Mouse (Mus musculus) cerebellum, adult 9-11 months (tissue): ENCODE measurements around the gene Asb17.
"Not testable (repeated sequence)": the region's sequence is repeated elsewhere in the genome, so short reads cannot be mapped to it uniquely, and the experiment has no call there.

Source experiments
- DNase-seq: peaks from one replicate; pipeline ENCODE4 v3.0.0; 2022

The Asb17 gene

GRCm38 (mm10) chr3:153834071-153834470 is 9.9 kb upstream of the Asb17 start:
- DNase-seq = no peak

- DNase-seq = peak; percentile 62
Measured at GRCm38 (mm10) chr3:153835455-153836086, 8.4 kb upstream of the Asb17 start.

DNA sequence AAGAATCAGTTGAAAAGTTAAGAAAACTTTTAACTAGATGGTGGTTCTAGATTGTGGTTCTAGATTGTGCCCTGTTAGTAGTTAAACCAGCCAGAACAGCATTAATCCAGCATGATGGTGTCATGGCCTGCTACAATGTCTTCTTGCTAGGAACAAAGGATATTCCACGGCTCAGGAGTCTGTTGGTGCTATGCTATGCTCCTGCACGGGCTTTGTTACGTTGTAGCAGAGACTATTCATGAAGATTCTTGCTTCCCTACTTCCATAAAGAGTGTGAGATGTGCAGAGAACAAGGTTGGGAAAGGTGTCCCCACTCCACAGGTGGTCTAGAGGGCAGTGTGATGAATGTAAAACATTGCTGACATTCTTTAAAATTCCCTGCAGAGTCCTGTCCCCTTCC is 7.7 kb upstream of the Asb17 start:
- DNase-seq = no peak

- DNase-seq = no peak
Measured at GRCm38 (mm10) chr3:153837593-153837992, 6.4 kb upstream of the Asb17 start.

DNA sequence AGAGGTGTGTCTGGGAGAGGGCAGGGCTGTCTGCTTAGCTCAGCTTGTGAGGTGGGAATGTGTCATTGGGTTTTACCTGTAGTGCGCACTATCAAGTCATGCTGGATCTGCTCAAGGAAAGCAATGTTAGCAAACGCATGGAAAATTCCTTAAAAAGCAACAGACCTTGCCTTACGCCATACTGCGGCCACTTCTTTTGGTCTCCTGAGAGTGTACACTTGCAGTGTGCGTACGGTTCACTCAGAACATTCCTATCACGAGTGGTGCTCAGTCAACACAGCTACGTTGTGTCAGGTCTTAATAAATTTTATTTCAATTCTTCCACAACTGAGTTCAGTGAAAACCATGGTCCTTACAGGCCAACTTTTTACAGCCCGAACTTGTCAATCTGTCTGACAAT is 748 bp downstream of the Asb17 start:
- DNase-seq = no peak

DNA sequence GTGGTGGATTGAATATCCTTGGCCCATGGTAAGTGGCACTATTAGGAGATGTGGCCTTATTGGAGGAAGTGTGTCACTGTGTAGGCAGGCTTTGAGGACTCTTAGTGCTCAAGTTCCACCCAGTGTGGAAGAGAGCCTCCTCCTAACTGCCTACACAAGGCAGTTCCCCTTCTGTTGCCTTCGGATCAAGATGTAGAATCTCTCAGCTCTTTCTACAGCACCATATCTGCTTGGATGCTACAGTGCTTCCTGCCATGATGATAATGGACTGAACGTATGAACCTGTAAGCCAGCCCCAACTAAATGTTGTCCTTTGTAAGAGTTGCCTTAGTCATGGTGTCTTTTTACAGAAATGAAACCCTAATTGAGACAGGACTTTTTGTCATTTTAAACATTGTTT is 1.5 kb downstream of the Asb17 start:
- no peak for DNase-seq

- DNase-seq = no peak
Measured at GRCm38 (mm10) chr3:153846109-153846508, 2.1 kb downstream of the Asb17 start.

GRCm38 (mm10) chr3:153847207-153847733 is 3.3 kb downstream of the Asb17 start:
- no peak for DNase-seq

DNA sequence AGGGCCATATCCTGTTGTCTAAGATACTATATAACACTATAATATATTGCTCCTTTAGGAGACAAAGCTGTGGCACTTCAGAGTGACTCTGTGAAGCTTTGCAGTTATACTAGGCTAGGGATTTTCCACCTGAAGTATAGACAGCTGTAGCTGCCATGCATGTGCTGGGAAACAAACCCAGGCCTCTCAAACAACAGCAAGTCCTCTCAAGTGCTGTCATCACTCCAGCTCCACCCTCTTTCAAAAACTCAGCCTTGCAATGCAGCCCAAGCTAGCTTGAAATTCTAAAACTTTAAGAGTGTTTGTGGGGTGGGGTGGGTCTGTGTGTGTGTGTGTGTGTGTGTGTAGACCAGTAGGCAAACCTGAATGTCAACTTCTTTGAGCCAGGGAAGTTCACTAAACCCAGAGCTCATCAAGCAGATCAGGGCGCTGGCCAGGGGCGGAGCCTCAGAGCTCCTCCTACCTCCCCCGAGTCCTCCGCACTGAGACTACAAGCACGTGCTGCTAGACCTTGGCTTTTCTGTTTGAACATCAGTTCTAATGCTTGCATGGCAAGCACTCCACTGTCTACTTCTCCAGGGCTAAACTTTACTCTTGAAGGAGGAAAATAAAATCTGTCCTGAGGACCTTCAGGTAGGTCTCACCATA is 5.5 kb downstream of the Asb17 start:
- DNase-seq = no peak

- no peak for DNase-seq
Measured at GRCm38 (mm10) chr3:153850759-153851158, 6.8 kb downstream of the Asb17 start.

DNA sequence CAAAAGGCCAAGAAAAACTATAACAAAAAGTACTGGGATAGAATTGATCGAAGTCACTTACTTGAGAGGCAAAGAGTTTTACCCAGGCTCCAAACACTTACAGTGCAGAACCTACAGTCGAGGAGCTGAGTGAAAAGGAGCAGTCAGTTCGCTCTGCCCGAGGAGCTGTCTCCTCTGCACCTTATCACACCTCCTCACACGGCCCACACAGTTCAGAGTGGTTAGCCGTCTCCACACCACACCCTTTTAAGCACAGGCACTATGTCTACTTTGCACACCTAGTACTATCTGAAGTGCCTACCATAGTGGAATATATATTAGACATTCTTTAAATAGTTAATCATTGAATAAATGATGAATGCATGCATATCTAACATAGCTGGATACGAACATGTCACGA is 8.3 kb downstream of the Asb17 start:
- no peak for DNase-seq

DNA sequence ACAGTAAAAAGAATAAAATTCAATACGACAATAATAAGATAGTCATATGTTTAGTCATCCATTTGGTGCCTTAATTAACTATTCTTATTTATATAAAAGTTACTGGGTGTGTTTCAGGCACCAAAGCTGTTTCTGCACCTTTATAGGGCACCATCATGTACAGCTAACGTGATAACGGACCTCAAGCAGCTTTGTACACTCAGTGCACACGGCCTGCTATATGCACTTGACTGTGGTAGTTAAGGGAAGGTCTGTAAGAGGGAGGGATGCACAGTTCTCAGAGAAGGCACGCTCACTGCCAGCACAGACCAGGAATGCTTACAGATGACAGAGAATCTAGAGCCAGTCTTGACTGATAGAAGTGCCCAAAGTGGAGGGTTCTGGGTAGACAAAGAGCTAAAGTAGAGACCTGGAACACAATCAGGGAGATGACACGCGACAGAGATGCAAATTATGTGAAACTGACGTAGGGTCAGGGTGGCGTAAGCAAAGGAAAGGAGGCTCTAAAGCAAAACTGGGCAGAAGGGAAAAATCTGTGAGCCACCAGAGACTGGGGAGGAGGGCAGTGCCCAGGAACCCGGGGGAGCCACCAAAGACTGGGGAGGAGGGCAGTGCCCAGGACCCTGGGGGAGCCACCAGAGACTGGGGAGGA is 14.5 kb downstream of the Asb17 start:
- DNase-seq = no peak

DNA sequence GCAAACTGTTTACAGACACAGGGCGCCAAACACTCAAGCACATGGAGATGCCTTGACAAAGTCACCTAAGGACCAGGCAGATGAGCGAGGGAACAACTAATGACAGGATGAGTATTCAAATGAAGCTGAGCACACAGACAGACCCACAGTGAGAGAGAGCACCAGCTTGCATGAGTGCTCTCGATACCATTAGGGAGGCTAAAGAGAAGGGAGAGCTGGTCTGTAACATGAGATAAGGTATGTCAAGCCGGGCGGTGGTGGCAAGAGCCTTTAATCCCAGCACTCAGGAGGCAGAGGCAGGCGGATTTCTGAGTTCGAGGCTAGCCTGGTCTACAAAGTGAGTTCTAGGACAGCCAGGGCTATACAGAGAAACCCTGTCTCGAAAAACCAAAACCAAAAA is 16.4 kb downstream of the Asb17 start:
- not testable (repeated sequence) for DNase-seq

- no peak for DNase-seq
Measured at GRCm38 (mm10) chr3:153863816-153864215, 19.8 kb downstream of the Asb17 start.

- DNase-seq = no peak
Measured at GRCm38 (mm10) chr3:153864636-153865429, 20.8 kb downstream of the Asb17 start.

DNA sequence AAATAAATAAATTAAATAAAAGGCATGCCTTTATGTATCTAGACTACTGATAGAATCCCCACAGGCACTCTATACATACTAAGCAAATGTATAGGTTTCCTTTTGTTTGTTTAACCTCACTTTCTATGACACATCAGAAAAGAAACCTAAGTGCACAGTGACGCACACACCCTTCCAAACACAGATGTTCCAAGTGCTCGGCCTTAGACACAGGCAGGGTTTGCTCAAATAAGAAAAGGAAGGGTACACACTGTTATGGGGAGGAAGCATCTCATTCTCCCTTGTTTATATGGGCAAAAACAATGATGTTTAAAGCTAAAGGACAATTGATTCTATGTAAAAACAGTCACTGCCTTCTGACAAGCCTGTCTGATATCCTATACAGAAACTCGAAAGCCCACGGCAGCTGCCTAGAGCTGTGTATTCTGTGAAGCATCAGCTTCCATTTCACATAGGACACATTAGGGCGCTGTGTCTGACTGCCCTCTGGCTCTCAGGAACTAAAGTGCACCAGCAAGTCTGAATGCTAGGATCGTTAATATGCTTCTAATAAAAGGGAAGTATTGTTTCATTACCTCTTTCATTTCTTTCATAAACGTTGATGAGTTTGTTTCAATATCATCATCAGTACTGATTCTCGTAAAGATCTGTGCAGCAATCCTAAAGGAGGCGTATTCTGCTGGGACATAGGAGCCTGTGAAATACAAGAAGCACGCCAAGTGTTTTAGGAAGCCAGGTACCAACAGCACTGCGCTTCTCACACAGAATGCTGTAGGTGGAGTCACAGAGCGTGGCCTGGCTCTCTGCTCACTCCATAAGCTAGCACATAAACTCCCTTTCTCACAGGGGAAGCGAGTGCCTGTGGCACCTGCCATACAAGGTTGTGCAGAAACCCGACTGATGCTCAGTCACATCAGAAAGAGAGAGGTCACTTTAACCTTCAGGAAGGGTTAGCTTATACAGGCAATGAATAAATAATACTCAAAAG is 23.4 kb downstream of the Asb17 start:
- DNase-seq = no peak

DNA sequence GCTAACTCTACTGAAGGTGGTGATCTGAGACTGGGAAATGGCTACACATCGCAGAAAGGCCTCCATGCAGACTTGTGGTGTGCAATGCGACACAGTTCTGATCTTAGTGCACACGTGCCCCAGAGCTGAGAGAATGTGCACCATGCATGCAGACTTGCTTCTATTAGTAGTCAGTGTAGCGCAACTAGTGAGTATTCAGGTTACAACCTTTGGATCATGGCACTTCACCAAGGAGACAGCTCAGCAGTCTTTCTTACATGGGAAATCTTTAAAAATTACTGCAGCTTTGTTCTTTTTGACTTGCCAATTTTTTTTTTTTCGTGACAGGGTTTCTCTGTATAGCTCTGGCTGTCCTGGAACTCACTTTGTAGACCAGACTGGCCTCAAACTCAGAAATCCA is 27.4 kb downstream of the Asb17 start:
- no peak for DNase-seq

DNA sequence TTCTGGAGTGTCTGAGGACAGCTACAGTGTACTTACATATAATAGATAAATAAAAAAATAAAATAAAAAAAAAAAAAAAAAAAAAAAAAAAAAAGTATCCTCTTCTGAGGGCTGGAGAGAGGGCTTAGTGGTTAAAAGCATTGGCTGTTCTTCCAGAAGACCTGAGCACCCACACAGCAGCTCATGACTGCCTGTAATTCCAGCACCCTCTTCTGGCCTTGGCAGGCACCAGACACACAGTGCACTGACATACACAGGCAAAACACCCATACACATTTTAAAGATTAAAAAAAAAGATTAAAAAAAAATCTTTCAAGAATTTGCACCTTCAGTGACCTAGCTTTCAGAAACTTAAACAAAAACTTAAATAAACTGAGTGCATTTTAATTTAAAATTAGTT is 42.3 kb downstream of the Asb17 start:
- DNase-seq = no peak

DNA sequence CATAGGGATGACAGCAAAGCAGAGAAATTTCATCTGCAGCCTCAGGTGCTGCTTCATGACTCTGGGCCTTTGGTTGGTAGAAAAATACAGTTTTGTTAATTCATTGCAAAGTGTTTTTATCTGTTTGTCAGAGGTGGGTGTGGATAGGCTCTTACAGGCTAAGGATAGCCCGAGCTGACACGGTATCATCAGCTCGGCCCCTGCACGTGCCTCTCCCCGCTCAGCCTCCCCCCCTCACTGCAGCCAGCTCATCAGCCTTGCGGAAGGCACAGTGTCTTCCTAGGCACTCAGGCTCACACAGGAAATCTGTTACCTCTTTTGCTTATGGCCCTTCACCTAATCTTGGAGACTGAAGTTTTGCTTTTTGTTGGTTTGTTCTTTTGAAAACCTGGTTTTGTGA is 44.1 kb downstream of the Asb17 start:
- DNase-seq = no peak

DNA sequence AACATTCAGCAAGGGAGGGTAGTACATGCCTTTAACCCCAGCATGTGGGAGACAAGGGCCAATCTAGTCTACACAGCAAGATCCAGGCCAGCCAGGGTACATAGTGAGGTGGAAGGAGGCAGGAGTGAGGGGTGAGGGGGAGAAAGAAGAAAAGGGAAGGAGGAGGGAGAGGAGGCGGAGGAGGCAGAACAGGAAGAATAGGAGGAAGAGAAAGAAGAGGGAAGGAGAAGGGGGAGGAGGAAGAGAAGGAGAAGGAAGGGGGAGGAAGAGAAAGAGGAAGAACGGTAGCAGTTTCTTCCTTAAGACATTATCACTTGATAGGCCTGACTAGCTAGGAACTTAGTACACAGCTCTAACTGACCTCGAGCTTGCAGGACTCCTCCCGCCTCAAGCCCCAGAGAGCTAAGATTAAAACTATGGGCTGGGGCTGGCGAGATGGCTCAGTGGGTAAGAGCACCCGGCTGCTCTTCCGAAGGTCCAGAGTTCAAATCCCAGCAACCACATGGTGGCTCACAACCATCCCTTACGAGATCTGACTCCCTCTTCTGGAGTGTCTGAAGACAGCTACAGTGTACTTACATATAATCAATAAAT is 45.3 kb downstream of the Asb17 start:
- no peak for DNase-seq

DNA sequence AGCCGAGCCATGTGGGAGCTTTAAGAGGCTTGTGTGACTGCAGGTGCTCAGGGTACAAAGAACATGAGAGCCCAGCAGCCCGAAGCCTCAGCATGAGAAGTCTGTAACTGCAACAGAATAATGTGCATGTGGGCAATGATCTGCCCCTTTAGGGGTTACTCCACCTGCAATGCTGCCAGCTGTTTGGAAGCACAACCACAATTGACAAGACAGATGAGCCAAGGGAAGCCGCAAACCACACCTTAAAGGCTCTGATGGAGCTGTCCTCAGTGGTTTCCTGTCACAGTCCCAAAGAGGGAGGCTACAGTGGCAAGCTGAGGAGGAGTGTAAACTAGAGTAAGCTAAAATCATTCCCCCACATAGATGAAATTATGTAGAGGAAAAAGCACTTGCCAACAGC is 51.4 kb downstream of the Asb17 start:
- DNase-seq = no peak

DNA sequence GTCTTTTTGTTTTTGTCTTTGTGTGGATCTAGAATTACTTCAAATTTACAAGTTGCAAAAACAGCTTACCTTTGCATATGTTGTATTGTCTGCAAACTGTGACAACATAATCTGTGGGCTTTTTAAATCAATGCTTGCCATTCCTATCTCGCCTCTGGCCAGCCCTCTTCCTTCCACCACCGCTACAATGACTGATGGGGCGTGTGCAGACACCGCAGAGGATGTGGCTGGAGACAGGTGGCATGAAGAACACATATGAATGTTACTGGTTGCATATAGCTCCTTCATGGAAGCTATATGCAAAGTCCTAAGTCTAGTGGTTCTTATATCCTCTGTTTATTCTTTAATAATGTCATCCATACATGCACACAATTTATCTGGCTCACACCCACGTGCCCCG is 53.2 kb downstream of the Asb17 start:
- no peak for DNase-seq
